Mouse (Mus musculus) small intestine, adult 2 months (tissue): ENCODE measurements around the gene Nt5dc3. TPM values are rescaled to one million over a fixed set of nuclear protein-coding genes. Genes with fewer than 3 reads are reported as not detected.

ENCODE experiments used
- H3K27ac ChIP-seq: fragments of 200-500 bp; 2 replicates; pipeline ENCODE4 v1.5.1; 2012; ENCODE audit warnings: low read depth, low read length, control low read depth, inconsistent platforms; ENCODE audit not compliant: insufficient read depth
- H3K27me3 ChIP-seq: fragments of 200-500 bp; 2 replicates; pipeline ENCODE4 v1.6.1; 2012; ENCODE audit warnings: mild to moderate bottlenecking, moderate library complexity, low read length, inconsistent platforms; ENCODE audit not compliant: control insufficient read depth, insufficient read depth
- H3K36me3 ChIP-seq: fragments of 200-500 bp; 2 replicates; pipeline ENCODE4 v1.6.1; 2012; ENCODE audit warnings: mild to moderate bottlenecking, low read length, control low read depth, inconsistent platforms; ENCODE audit not compliant: control insufficient read depth, insufficient read depth
- H3K4me1 ChIP-seq: fragments of 200-500 bp; 2 replicates; pipeline ENCODE4 v1.6.1; 2012; ENCODE audit warnings: low read length, inconsistent platforms, mixed read lengths; ENCODE audit not compliant: control insufficient read depth, insufficient read depth, insufficient read length
- H3K4me3 ChIP-seq: fragments of 200-500 bp; 2 replicates; pipeline ENCODE4 v1.5.1; 2012; ENCODE audit warnings: low read depth, mild to moderate bottlenecking, control low read depth, inconsistent platforms, low read length, moderate library complexity
- CTCF ChIP-seq: fragments of 200-500 bp; IDR thresholded peaks from 2 replicates; pipeline ENCODE4 v1.5.1; 2012; ENCODE audit warnings: low read depth, mild to moderate bottlenecking, control low read depth, inconsistent platforms, low read length, moderate library complexity, mixed read lengths; ENCODE audit not compliant: insufficient replicate concordance, insufficient read length; ENCODE audit errors: extremely low read depth
- POLR2A ChIP-seq: fragments of 200-500 bp; IDR thresholded peaks from 2 replicates; pipeline ENCODE4 v1.6.1; 2012; ENCODE audit warnings: low read depth, mild to moderate bottlenecking, control low read depth, inconsistent platforms, low read length, moderate library complexity
- WGBS: fragments of 180-500 bp; shearing (Covaris S2); methylation state at CpG from one replicate; pipeline ENCODE4 v1.1.7; 2018; 5-methylcytosine and 5-hydroxymethylcytosine counted together
- polyA plus RNA-seq: library from polyadenylated mRNA; depleted of rRNA; stranded (reverse); fragments of >200 nt; gene quantifications from 2 replicates; pipeline ENCODE4 v1.2.3, GENCODE M21; 2012

Nt5dc3 gene
- polyA plus RNA-seq, 1 experiment: 1.8 TPM

- 69% methylated on average over 5 of the region's 5 CpGs for WGBS
- H3K4me3 ChIP-seq: no peak overlapping the region
These were observed 7.3 kb downstream of the Nt5dc3 start for GRCm38 (mm10) chr10:86786083-86786482.

GRCm38 (mm10) chr10:86788193-86788592, 9.4 kb downstream of the Nt5dc3 start:
- Histone ChIP-seq H3K27me3 (no peaks in the 10 kb centered on the region), H3K4me1 (no peaks in the 10 kb centered on the region), H3K27ac (no peak overlapping the region), H3K36me3 (no peaks in the 10 kb centered on the region), H3K4me3 (no peak overlapping the region)
- 67% methylated on average over 5 of the region's 5 CpGs for WGBS
- TF ChIP-seq CTCF (no peak), POLR2A (no peak)

More at GRCm38 (mm10) chr10:86786083-86786482, 7.3 kb downstream of the Nt5dc3 start:
- H3K27ac ChIP-seq: no peak overlapping the region
- no peaks in the 10 kb centered on the region for H3K36me3 ChIP-seq
- H3K4me1 ChIP-seq: no peaks in the 10 kb centered on the region
- no peaks in the 10 kb centered on the region for H3K27me3 ChIP-seq
- TF ChIP-seq CTCF: no peak
- TF ChIP-seq POLR2A: no peak

GRCm38 (mm10) chr10:86789146-86789672, 10.4 kb downstream of the Nt5dc3 start:
- Histone ChIP-seq H3K27ac (no peak overlapping the region), H3K4me3 (no peak overlapping the region), H3K27me3 (no peaks in the 10 kb centered on the region), H3K36me3 (no peaks in the 10 kb centered on the region), H3K4me1 (no peaks in the 10 kb centered on the region)
- WGBS: 88% methylated on average over 7 of the region's 7 CpGs
- TF ChIP-seq POLR2A: no peak

GRCm38 (mm10) chr10:86791507-86792184, 12.8 kb downstream of the Nt5dc3 start:
- Histone ChIP-seq H3K27ac (no peak overlapping the region), H3K4me1 (no peaks in the 10 kb centered on the region), H3K4me3 (no peak overlapping the region), H3K27me3 (no peaks in the 10 kb centered on the region), H3K36me3 (no peaks in the 10 kb centered on the region)
- TF ChIP-seq CTCF (no peak), POLR2A (no peak)
- WGBS: 73% methylated on average over 7 of the region's 7 CpGs

- Histone ChIP-seq H3K4me1 (no peaks in the 10 kb centered on the region), H3K4me3 (no peak overlapping the region), H3K27me3 (no peaks in the 10 kb centered on the region), H3K27ac (no peak overlapping the region), H3K36me3 (no peaks in the 10 kb centered on the region)
- 68% methylated on average over 2 of the region's 2 CpGs for WGBS
- TF ChIP-seq CTCF (no peak), POLR2A (no peak)
These were observed 14.7 kb downstream of the Nt5dc3 start for GRCm38 (mm10) chr10:86793509-86793951.

GRCm38 (mm10) chr10:86794196-86794595, 15.4 kb downstream of the Nt5dc3 start:
- H3K27me3 ChIP-seq: no peaks in the 10 kb centered on the region
- no peaks in the 10 kb centered on the region for H3K4me1 ChIP-seq
- TF ChIP-seq CTCF: no peak
- no peak for TF ChIP-seq POLR2A
- 87% methylated on average over 4 of the region's 4 CpGs for WGBS
- no peak overlapping the region for H3K27ac ChIP-seq
- H3K36me3 ChIP-seq: no peaks in the 10 kb centered on the region
- no peak overlapping the region for H3K4me3 ChIP-seq

- H3K27ac ChIP-seq: no peak overlapping the region
- H3K4me1 ChIP-seq: no peaks in the 10 kb centered on the region
- TF ChIP-seq CTCF (no peak), POLR2A (no peak)
- no peaks in the 10 kb centered on the region for H3K36me3 ChIP-seq
- no peak overlapping the region for H3K4me3 ChIP-seq
- 88% methylated on average over 9 of the region's 9 CpGs for WGBS
- no peaks in the 10 kb centered on the region for H3K27me3 ChIP-seq
These were observed 16.2 kb downstream of the Nt5dc3 start for GRCm38 (mm10) chr10:86794794-86795535.
